Comparison of ENCODE assay signal across 8 mouse cellular contexts in the genomic region with DNA sequence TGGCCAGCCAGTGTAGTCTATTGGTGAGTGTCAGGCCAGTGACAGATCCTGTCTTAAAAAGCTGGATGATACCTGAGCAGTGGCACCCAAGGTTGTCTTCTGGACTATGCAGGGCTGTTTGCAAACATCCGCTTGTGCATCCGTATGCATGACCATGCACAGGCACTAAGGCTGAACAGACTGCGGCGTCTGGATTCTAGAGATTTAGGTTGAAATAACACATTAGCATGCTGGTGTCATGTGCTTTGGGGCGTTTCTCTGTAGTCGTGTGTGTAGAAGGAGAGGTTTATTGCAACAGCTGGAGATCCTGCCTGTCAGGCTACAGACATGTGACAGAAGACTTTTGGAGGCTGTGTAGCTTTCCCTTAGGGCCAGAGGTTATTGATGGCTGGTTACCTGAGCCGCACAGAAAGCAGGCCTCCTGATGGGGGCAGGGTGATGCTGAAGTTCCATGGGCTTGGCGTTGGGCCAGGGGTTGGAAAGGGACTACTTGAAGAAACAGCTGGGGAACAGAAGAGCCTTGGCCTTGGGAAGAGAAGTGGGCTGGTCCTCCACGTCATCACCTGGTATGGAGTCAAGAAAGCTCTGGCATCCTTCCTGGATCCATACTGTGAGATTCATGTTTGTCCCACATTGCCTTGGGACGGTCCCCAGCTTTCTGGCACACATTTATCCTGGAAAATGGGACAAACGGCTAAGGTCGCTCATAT. TPM values are rescaled to one million over a fixed set of nuclear protein-coding genes. Genes with fewer than 3 reads are reported as not detected.
DNase-seq lines count a peak whose midpoint lies in the region; ATAC-seq and TF ChIP-seq lines count a peak whose summit lies in the region.

No protein-coding gene starts in this region.

- no peak for TF ChIP-seq CTCF in intestine, postnatal 0 days (IDR thresholded peaks at IDR 0.05; ENCODE audit: low read depth)
- TF ChIP-seq CTCF in brain, embryonic 14.5 days (IDR thresholded peaks at IDR 0.05; ENCODE audit: borderline replicate concordance, extremely low read depth, insufficient read depth, insufficient read length) = no peak
- no peak for TF ChIP-seq CTCF in kidney, postnatal 0 days (IDR thresholded peaks at IDR 0.05; ENCODE audit: low read depth)

- no peaks in the 10 kb centered on the region for H3K4me1 ChIP-seq in intestine, embryonic 14.5 days (replicated peaks; ENCODE audit: control insufficient read depth, insufficient read depth, low read length)
- H3K4me1 ChIP-seq in intestine, postnatal 0 days (replicated peaks; ENCODE audit: control insufficient read depth, insufficient read depth, low read length) = no peaks in the 10 kb centered on the region
- H3K4me1 ChIP-seq in kidney, postnatal 0 days (replicated peaks; ENCODE audit: insufficient read depth, low read length) = no peaks in the 10 kb centered on the region

- peak; percentile 50; the same call in 1 of the 2 replicates for ATAC-seq in intestine, embryonic 14.5 days (replicated peaks; ENCODE audit: low FRiP score, low TSS enrichment, low read depth)
- ATAC-seq in intestine, postnatal 0 days = no peak
- no peak; the same call in 1 of the 2 replicates for ATAC-seq in kidney, postnatal 0 days (replicated peaks; ENCODE audit: low FRiP score, low read depth)

- no peak overlapping the region for H3K9ac ChIP-seq in intestine, embryonic 14.5 days (ENCODE audit: low read length)
- H3K9ac ChIP-seq in intestine, postnatal 0 days (ENCODE audit: low read depth, low read length) = no peak overlapping the region
- no peak overlapping the region for H3K9ac ChIP-seq in kidney, postnatal 0 days (ENCODE audit: low read depth, low read length)

- H3K9me3 ChIP-seq in intestine, embryonic 14.5 days (ENCODE audit: control insufficient read depth, low read length) = no peaks in the 10 kb centered on the region
- no peaks in the 10 kb centered on the region for H3K9me3 ChIP-seq in intestine, postnatal 0 days (ENCODE audit: control insufficient read depth)
- no peaks in the 10 kb centered on the region for H3K9me3 ChIP-seq in kidney, postnatal 0 days (replicated peaks; ENCODE audit: low read length)

- peak; percentile 54 for DNase-seq in intestine, embryonic 14.5 days (ENCODE audit: low spot score)
- DNase-seq in brain, embryonic 14.5 days (ENCODE audit: low read depth) = peak; percentile 49
- DNase-seq in cerebellum, postnatal 36 days = peak; percentile 24 to 33
- peak; percentile 15 for DNase-seq in kidney, postnatal 0 days (ENCODE audit: low spot score)
- no peak for DNase-seq in yolk sac, embryonic 10.5 days (ENCODE audit: low spot score)
- no peak for DNase-seq in thymus, postnatal 36 days
- DNase-seq in embryo, embryonic 9.5 days (ENCODE audit: extremely low spot score) = no peak

- no peak overlapping the region for H3K4me2 ChIP-seq in intestine, embryonic 14.5 days (ENCODE audit: low read length)
- H3K4me2 ChIP-seq in intestine, postnatal 0 days (replicated peaks; ENCODE audit: low read depth) = no peak overlapping the region
- no peak overlapping the region for H3K4me2 ChIP-seq in kidney, postnatal 0 days (ENCODE audit: low read length)

- no peaks in the 10 kb centered on the region for H3K36me3 ChIP-seq in intestine, embryonic 14.5 days (ENCODE audit: control insufficient read depth, insufficient read depth, low read length)
- H3K36me3 ChIP-seq in intestine, postnatal 0 days (ENCODE audit: control insufficient read depth, insufficient read depth) = no peaks in the 10 kb centered on the region
- H3K36me3 ChIP-seq in kidney, postnatal 0 days (ENCODE audit: insufficient read depth, low read length) = no peaks in the 10 kb centered on the region

- TF ChIP-seq POLR2A in brain, embryonic 14.5 days (IDR thresholded peaks at IDR 0.05; ENCODE audit: borderline replicate concordance, extremely low read depth, insufficient read depth, insufficient read length, poor library complexity, severe bottlenecking) = no peak

- no peak overlapping the region for H3K4me3 ChIP-seq in intestine, embryonic 14.5 days (ENCODE audit: low read depth, low read length)
- H3K4me3 ChIP-seq in intestine, postnatal 0 days (ENCODE audit: low read depth, low read length) = no peak overlapping the region
- no peak overlapping the region for H3K4me3 ChIP-seq in kidney, postnatal 0 days (replicated peaks; ENCODE audit: low read depth, low read length)

- H3K27ac ChIP-seq in intestine, embryonic 14.5 days (ENCODE audit: low read depth) = no peak overlapping the region
- no peak overlapping the region for H3K27ac ChIP-seq in intestine, postnatal 0 days (ENCODE audit: low read depth, low read length)
- no peak overlapping the region for H3K27ac ChIP-seq in kidney, postnatal 0 days

- H3K27me3 ChIP-seq in intestine, embryonic 14.5 days (replicated peaks; ENCODE audit: control insufficient read depth, insufficient read depth, low read length) = no peaks in the 10 kb centered on the region
- no peaks in the 10 kb centered on the region for H3K27me3 ChIP-seq in intestine, postnatal 0 days (replicated peaks; ENCODE audit: control insufficient read depth, insufficient read depth, low read length)
- H3K27me3 ChIP-seq in kidney, postnatal 0 days (ENCODE audit: insufficient read depth, low read length) = no peaks in the 10 kb centered on the region

- WGBS in intestine, embryonic 14.5 days = 62% methylated on average over 12 of the region's 12 CpGs
- WGBS in intestine, postnatal 0 days = 57% methylated on average over 12 of the region's 12 CpGs
- 50% methylated on average over 12 of the region's 12 CpGs for WGBS in kidney, postnatal 0 days

RNA-seq across cellular contexts. Expression of a gene that starts 59.7 kb away (rescaled TPM):
- 12.3 and 15.7 TPM in 2 replicates for polyA plus RNA-seq in intestine, embryonic 14.5 days (2014; fragmentation: Nextera tagmentation; extraction: Ambion mirVana)
- polyA plus RNA-seq in intestine, postnatal 0 days (2015; fragmentation: Nextera tagmentation; extraction: Ambion mirVana) = 10.9 and 11.4 TPM in 2 replicates
- 35.2 and 43.8 TPM in 2 replicates for polyA plus RNA-seq in brain, embryonic 14.5 days (2012; rRNA removed)
- polyA plus RNA-seq in kidney, postnatal 0 days (2015; fragmentation: Nextera tagmentation; extraction: Ambion mirVana) = 24.8 and 25.6 TPM in 2 replicates

Comparison
In these comparisons a context has a peak if more than half of its experiments do, and no peak if none do; other contexts are left out.
1. DNase-seq: peak in intestine, embryonic 14.5 days (single experiment), brain, embryonic 14.5 days (single experiment), cerebellum, postnatal 36 days (2 of 2) and kidney, postnatal 0 days (single experiment); none in yolk sac, embryonic 10.5 days (single experiment), thymus, postnatal 36 days (0 of 2) and embryo, embryonic 9.5 days (single experiment).